Mouse (Mus musculus): ENCODE data around the gene Nfia.

The Nfia gene

GRCm38 (mm10) chr4:98109911-98110310 is 337.4 kb downstream of the Nfia start:
- DNase-seq, result no peak

DNA sequence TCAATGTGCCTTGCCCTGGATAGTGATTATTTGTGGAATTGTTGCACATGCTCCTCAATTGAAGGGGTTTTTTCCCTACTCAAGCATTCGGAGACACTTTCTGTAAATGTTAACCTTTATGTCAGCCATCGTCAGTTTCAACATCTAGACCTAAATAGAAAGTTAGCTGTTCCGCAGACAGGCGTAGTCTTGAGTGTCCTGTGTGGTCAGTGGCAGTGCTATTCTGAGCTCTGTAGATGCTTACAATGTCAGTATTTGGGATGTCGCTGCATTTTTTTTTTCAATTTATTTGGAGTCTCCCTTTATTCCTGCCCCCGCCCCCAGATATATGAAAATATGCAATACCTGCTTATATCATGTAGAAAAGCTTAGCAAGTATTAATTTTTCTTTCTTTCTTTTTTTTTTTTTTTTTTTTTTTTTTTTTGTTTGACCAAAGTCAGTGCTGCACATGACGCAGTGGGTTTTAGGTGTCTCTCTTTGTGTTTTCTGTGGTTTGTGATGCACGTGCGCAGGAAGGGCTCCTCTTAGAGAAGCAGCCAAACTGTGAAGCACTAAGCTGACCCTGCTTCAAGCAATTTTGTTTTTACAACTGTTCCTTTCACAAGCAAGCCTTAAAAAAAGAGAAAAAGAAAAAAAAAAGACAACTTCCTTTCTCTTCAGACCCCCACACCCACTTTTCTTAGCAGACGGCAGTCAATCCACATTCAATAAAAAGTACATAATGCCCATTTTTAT is 340.9 kb downstream of the Nfia start:
- no peak for DNase-seq

DNA sequence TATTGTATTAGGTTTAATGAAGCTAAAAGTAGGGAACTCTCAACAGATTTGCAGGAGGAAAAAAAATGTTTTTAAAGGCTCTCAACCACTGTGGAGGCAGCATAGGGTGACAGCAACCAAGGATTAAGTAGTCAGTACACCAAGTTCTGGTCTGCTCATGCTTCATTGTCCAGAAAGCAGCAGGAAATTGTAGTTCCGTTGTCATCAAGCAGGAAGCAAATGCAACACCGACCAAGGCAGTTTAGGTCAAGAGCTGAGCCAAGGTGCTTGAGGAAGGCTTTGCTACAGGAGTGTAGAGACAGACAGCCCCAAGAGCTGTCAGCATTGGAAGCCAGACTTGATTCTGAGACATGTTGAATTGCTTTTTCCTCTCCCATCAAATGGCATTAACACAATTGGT is 342.4 kb downstream of the Nfia start:
- no peak for DNase-seq

- DNase-seq, result no peak
Measured at GRCm38 (mm10) chr4:98115401-98115800, 342.9 kb downstream of the Nfia start.

DNA sequence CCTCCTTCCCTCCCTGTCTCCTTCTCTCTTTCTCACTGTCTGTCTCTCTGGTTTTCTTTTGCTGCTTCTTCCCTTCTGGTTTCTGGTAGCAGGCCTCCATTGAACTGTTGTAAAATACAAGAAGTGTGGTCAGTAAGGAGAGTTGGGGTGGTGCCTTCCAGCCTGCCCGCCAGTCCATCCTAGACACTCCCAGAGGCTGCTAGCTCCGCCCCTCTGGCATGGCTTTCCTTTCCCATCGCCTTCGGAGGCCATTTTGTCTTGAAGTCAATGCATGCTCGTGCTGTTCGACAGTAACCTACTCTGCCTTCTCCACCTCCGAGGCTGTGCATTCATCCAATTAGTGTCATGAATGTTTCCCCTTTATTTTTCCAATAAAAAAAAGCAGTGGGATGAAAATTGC is 343.5 kb downstream of the Nfia start:
- DNase-seq, result no peak

GRCm38 (mm10) chr4:98118126-98118525 is 345.6 kb downstream of the Nfia start:
- DNase-seq, result no peak

- no peak for DNase-seq
Measured at GRCm38 (mm10) chr4:98118761-98119675, 346.5 kb downstream of the Nfia start.

DNA sequence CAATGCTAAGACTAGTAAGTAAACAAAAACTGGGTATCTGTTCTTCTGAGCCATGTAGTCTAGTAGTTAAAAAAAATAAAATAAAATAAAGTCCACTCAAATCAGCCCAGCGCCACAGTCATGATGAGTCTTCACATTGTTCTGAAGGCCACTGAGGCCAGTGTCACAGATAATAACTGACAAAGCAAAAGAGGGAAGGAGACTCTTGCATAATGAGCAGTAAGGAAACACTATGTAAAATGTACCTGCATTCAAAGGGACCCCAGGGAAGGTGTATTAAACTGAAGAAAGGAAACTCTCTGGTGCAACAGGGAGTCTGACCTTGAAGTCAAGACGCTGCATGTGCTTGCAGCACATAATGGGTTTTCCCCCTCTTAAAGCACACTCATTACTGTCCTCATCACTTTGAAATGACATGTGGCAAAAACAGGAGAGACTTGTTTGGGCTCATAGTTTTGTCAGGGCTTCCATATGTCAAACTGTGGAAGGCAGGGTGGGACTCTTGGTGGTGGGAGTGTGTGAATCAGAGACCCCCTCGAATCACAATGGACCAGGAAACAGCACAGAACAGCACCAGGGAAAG is 347.5 kb downstream of the Nfia start:
- no peak for DNase-seq

DNA sequence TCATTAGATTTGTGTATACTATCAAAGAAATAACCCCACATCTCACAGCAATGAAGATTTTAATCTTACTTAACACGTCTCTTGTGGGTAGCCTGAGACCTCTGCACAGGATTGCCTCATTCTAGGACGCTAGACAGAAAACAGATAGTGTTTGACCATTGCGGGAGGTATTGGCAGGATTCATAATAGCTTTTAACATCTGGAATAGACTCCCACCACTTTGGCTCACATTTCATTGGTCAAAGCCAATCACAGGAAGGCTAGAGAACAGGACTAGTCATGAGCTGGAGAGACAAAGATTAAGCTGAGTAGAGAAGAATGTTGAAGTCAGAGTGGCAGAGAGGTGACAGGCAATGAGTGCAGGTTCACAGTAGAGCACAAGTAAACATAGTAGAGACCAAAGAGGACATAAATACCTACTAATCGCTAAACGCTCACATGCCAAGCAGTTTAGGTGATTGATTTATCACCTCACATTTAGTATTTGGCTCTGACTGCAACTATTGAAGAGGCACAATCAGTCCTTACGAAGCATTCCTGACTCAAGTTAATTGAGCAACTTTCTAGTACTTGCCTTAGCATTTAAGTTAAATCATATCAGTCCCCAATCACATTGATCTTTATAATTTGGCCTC is 348.3 kb downstream of the Nfia start:
- DNase-seq, result no peak

GRCm38 (mm10) chr4:98126003-98126677 is 353.6 kb downstream of the Nfia start:
- no peak for DNase-seq

DNA sequence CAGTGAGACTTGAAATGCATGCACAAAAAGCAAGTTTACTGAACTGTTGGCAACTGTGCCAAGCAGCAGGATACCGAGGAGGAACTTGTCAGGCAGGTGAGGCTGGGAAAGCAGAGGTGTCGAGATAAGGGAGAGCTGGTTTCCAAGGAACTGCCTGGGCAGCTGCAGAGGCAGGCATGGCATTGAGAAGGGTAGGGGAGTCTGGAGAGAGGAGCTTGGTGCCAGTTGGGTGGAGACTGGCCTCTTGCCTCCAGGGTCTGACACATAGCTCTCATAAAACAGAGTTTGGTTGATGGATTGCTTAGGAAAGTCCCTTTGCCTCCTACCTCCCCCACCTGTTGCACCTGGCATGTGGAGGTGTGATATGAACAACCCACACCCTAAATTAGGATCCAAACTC is 358.3 kb downstream of the Nfia start:
- no peak for DNase-seq

- no peak for DNase-seq
Measured at GRCm38 (mm10) chr4:98134027-98134426, 361.5 kb downstream of the Nfia start.

- no peak for DNase-seq
Measured at GRCm38 (mm10) chr4:98136072-98136471, 363.5 kb downstream of the Nfia start.

DNA sequence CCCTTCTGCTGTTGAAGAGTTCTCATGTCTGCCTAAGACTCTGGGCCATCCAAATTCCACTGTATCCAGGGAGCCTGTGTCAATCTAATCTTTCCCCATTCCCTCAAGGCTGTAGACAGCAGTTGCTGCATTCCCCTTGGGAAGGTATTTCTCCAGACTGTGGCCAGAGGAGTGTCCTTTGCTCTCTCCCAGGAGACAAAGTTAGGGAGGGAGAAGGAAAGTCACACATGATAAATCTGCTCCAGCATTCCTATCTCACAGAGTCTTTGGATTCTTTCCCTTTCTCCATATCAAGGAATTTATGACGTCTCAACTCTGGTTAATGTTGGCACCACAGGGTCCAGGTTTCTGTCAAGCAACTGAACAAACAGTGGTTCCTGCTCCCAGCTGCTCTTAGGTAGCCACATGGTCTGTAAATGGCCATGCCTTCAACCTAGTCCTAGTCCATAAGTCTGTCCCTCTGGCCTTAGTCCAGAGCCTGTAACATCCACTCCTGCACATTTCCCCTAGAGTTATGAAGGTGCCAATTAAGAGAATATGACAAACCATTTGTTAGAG is 370.4 kb downstream of the Nfia start:
- no peak for DNase-seq

- no peak for DNase-seq
Measured at GRCm38 (mm10) chr4:98150576-98150975, 378.0 kb downstream of the Nfia start.

DNA sequence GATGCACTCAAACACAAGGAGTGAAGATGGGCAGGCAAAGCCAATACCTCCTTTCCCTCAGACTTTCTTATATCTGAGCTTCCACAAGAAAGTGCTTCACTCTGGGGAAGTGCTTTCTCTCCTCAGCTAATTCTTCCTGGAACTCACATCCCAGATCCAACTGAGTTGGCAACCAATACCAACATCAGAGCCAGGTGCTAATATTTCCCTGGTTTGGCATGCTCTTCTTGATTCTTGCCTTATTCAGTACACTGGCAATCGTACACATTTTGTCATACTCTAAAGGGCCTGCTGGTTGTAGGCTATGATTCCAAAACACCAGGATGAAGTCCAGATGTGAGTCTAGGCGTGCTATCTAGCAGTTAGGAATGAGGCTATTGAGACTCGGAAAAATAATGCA is 385.4 kb downstream of the Nfia start:
- no peak for DNase-seq

DNA sequence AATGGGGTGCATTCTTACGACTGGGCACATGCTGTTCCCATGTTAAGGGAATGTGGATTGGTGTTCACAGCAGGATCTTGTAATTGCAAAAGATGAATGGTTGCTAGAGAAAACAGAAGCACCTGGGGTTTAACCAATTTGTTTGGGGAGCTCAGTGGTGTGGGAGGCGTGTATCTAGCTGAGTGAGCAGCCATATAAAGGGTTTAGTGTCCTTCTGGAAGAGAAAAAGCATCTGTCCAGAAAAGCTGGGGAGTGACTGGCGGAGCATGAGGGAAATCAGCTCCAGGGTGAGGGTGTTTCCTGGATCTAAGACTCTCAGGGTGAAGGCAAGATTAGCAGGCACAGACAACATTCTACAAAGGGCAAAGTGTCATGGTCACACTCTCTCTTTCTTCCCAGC is 393.8 kb downstream of the Nfia start:
- DNase-seq, result no peak
